8 mouse cellular contexts compared by ENCODE assay signal in the genomic region with DNA sequence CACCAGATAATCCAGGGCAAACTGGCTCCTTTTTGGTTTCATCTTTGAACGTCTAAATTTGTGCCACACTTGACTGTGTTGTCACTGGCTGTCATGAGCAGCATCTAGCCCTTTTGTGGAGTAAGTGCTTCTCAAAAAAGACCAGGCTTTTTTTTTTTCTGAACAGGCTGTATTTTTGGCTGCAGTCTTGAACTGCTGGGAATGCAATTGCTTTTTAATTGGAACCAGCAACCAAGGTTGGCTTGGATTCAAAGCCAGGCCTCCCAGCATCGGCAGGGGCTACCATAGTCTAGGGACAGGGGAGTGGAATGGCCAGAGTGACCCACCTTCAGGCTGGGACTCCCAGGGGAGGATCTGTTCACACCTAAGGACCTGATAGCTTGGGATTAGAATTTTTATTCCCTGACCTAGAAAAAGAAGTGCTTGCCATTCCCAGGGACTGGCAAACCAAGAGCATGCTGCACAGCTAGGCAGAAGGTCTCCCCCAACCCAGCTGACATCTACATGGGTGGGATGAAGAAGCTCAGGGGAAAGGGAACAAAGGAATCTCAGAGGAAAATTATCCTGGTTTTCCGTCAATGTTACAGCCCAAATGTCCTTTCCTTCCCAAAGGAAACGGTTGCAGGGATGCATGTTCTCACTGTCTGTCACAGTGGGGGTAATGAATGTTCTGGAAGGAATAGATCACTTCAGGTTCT.
DNase-seq lines count a peak whose midpoint lies in the region; ATAC-seq lines count a peak whose summit lies in the region.

No protein-coding gene starts in this region.

- H3K4me1 ChIP-seq in heart, embryonic 10.5 days = peaks cover 13% of the 10 kb centered on the region
- H3K4me1 ChIP-seq in forebrain, embryonic 14.5 days (ENCODE audit: control insufficient read depth, insufficient read depth, low read length) = peaks cover 15% of the 10 kb centered on the region
- H3K4me1 ChIP-seq in limb, embryonic 12.5 days (replicated peaks) = peaks cover 33% of the 10 kb centered on the region

- no peak overlapping the region for H3K27ac ChIP-seq in heart, embryonic 10.5 days
- H3K27ac ChIP-seq in forebrain, embryonic 14.5 days (ENCODE audit: low read depth, low read length) = peak overlapping the region; percentile 87
- peak overlapping the region; percentile 93 for H3K27ac ChIP-seq in limb, embryonic 12.5 days

- ATAC-seq in forebrain, embryonic 14.5 days = peak; percentile 80
- 0 out of 2 replicates have a peak, but pooled peaks have one; percentile 67 for ATAC-seq in limb, embryonic 12.5 days (ENCODE audit: insufficient number of reproducible peaks, insufficient read depth, low FRiP score, low TSS enrichment, low read depth)

- no peak overlapping the region for H3K4me3 ChIP-seq in heart, embryonic 10.5 days
- no peak overlapping the region for H3K4me3 ChIP-seq in forebrain, embryonic 14.5 days (ENCODE audit: low read depth, low read length)
- no peak overlapping the region for H3K4me3 ChIP-seq in limb, embryonic 12.5 days (replicated peaks)

- no peak overlapping the region for H3K9ac ChIP-seq in forebrain, embryonic 14.5 days (ENCODE audit: low read length)
- H3K9ac ChIP-seq in limb, embryonic 12.5 days (replicated peaks) = no peak overlapping the region

- no peaks in the 10 kb centered on the region for H3K36me3 ChIP-seq in heart, embryonic 10.5 days
- H3K36me3 ChIP-seq in forebrain, embryonic 14.5 days (ENCODE audit: control insufficient read depth, insufficient read depth, low read length) = no peaks in the 10 kb centered on the region
- H3K36me3 ChIP-seq in limb, embryonic 12.5 days = no peaks in the 10 kb centered on the region

- DNase-seq in heart, adult 11 months = peak; percentile 92
- no peak for DNase-seq in heart, embryonic 10.5 days (ENCODE audit: low spot score)
- DNase-seq in cerebellum, adult 11 months = peak; percentile 76
- peak; percentile 92 for DNase-seq in forebrain, embryonic 14.5 days (ENCODE audit: low spot score)
- DNase-seq in heart, postnatal 4 days = peak; percentile 45
- DNase-seq in right cerebral cortex, postnatal 25 days = peak; percentile 16
- DNase-seq in B cell, adult 2 months = no peak

- no peaks in the 10 kb centered on the region for H3K27me3 ChIP-seq in heart, embryonic 10.5 days (ENCODE audit: insufficient read depth, poor library complexity, severe bottlenecking)
- no peaks in the 10 kb centered on the region for H3K27me3 ChIP-seq in forebrain, embryonic 14.5 days (replicated peaks; ENCODE audit: control insufficient read depth, insufficient read depth, low read length)
- H3K27me3 ChIP-seq in limb, embryonic 12.5 days = no peaks in the 10 kb centered on the region

- 51% methylated on average over 4 of the region's 4 CpGs for WGBS in heart, embryonic 10.5 days
- WGBS in forebrain, embryonic 14.5 days = 9% methylated on average over 4 of the region's 4 CpGs
- WGBS in limb, embryonic 12.5 days = 12% methylated on average over 4 of the region's 4 CpGs

- no peaks in the 10 kb centered on the region for H3K9me3 ChIP-seq in heart, embryonic 10.5 days
- no peaks in the 10 kb centered on the region for H3K9me3 ChIP-seq in forebrain, embryonic 14.5 days (replicated peaks; ENCODE audit: control insufficient read depth, low read length)
- no peaks in the 10 kb centered on the region for H3K9me3 ChIP-seq in limb, embryonic 12.5 days

- no peak overlapping the region for H3K4me2 ChIP-seq in forebrain, embryonic 14.5 days (ENCODE audit: low read length)
- H3K4me2 ChIP-seq in limb, embryonic 12.5 days = peak overlapping the region; percentile 3; the same call in 1 of the 2 replicates

Comparison
In these comparisons a context has a peak if more than half of its experiments do, and no peak if none do; other contexts are left out.
1. DNase-seq: peak in heart, adult 11 months (single experiment), cerebellum, adult 11 months (single experiment), forebrain, embryonic 14.5 days (single experiment), heart, postnatal 4 days (single experiment) and right cerebral cortex, postnatal 25 days (single experiment); none in heart, embryonic 10.5 days (single experiment) and B cell, adult 2 months (0 of 2).